Mouse (Mus musculus): Measurements from ENCODE around the gene Cyp4v3.

The Cyp4v3 gene

DNA sequence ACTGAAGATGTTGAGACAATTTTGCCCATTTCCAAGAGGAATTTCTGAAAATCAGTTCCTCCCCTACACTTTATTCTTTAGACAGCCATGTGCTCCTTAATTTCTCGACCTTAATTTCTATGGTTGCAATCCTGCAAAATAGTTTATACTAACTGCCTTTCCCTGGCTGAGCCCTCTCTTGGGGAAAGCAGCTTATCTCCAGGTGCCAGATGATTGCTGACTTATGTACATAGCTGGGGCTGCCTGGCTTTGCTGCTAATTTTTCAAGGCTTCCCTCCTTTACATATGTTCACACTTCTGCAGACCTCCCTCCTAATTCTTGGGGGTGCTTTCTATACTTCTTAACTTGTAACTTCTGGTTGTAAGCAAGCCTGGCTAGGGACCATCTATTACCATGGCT is 12.1 kb downstream of the Cyp4v3 start:
- DNase-seq (ENCODE audit: low spot score in 2 of 2), result no peak

DNA sequence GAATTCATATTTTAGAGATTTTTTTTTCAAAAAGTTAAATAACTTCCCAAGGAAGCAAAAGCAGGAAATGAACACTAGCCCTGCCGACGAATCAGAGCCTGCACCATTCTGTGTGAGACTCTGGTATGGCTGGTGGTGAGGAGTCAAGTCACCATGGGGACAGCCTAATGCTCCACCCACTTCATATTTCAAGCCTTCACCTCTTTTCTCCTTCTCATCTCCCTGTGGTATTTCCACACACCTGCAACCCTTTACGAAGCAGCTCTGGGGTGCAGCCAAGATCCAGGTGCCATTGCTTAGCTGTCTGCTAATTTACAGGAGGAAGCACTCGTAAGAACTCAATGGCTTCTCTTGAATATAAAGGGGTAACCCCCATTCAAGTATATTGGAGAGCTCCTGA is 22.0 kb downstream of the Cyp4v3 start:
- DNase-seq (ENCODE audit: low spot score in 2 of 2), result no peak

DNA sequence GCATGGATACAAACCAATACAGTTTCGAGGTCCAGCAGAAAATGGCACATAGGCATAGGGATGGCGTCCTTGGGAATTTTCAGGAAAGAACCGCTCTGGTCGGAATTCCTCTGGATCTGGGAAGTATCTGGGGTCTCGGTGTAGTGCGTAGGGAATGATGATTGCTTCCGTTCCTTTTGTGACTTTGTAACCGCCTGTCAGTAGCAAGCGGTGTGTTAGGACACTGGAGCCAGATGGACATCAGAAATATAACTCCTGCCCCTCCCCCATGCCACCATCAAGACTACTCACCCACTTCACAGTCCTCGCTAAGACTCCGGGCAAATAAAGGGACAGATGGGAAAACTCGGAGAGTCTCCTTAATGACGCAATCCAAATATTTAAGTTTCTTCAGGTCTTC is 24.6 kb downstream of the Cyp4v3 start, which contains the start of gene Gm45753:
TSS of gene Gm45753 (minus strand) at position 101 of the 400 bp plus-strand sequence.
- no peak for DNase-seq (ENCODE audit: low spot score in 2 of 2)

DNA sequence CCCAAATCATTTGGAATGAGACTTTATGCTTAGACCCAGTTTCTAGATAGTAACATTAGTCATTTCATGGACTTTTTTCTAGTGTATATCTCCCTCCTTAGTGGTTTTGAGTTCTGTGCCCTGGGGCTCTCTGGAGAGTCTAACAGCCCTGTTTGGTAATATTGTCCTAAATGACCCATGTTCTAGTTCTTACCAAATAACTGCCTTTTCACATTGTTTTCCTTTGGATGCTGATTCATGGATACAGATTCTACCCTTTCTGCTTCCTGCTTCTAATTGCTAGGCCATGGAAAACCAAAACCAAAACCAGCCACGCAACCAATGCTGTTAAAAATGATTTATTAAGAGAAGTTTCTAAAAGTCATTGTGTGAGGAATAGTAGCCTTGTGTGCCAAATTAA is 27.5 kb downstream of the Cyp4v3 start:
- DNase-seq (ENCODE audit: low spot score in 2 of 2), result no peak

DNA sequence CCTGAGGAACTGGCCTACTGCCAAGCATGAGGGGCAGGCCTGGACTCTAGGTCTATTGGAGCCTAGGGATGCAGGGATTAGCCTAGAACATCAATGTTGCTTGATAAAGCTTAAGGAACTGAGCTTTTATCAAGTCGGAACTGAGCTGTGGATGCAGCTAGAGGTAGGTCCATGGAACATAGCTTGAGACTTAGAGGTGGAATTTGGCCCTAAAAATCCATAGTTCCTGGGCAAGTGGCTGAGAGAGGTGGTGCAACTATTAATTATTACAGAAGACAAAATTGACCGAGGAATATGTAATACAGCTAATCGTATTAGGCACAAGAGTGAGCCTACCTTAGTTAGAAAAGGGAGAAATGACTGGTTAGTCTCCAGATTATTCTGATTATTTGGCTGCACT is 28.7 kb downstream of the Cyp4v3 start:
- no peak for DNase-seq (ENCODE audit: low spot score in 2 of 2)

DNA sequence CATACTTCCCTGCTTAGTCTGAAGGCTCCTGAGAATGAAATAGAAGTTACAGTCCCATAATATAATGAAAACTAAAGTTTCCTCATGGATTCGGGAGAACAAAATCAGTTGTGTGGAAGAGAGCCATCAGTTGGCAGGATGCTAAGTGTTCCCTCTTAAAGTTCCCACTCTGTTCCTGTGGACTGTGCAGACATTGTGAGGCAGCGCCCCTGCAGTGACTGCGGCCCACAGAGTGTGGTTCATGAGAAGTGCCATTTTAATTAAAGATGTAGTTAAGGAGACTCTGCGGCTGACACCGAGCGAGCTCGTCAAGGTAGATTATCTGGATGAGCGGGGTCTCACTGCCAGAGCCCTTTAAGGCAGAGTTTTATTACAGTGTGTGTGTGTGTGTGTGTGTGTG is 30.6 kb downstream of the Cyp4v3 start:
- DNase-seq (ENCODE audit: low spot score in 2 of 2), result no peak

DNA sequence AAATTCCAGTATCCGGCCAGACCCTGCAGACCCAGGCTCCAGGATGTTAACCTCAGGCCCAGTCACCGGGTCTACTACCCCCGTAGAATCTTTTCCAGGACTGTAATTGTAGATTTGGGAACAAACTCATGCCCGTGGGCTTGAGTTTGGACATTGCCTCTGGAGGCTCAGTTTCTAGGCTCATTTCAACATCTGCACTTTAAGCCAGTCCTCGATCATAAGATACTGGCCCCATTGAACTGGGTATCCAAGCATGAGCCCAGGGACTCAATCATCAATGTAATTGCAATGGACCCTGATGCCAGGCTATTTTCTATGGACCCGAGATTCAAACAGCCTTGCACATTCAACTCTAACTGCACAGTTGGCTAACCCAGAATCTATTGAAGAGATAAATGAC is 37.7 kb downstream of the Cyp4v3 start:
- no peak for DNase-seq (ENCODE audit: low spot score in 2 of 2)

DNA sequence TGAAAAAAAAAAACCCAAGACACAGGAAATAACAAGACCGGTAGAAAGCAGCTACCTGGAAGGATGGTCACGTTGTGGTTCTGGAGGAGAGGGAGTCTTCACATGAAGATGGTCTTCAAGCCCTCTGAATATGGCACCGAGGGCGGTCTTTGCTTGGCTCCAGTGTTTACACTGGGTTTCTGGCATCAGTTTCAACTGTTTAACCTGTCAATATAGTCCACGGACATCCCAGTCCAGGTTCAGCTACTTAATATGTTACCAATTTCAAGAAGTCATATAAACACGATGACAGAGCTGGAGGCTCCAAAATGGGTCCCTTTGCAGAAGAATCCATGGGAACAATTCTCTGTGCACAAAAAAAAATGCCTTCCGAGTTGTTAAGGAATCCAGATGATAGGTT is 38.3 kb downstream of the Cyp4v3 start, which contains the start of gene Klkb1:
TSS of gene Klkb1 (minus strand) at position 173 of the 400 bp plus-strand sequence.
- no peak for DNase-seq (ENCODE audit: low spot score in 2 of 2)

DNA sequence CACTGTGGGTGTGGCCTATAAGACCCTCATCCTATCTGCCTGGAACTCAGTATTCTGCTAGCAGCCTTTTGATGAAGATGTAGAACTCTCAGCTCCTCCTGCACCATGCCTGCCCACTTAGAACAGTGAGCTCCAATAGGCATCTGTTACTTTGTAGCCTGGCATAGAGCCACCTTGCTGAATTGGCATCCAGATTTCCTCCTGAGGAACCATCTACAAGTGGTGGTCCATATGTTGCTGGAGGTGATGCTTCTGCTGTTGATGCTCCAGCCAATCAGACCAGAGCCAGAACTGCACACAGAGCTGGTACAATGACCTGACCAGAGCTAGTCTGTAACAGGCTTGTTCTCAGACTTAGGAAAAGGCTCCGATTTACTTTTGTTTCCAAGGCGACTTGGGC is 41.2 kb downstream of the Cyp4v3 start:
- DNase-seq (ENCODE audit: low spot score in 2 of 2), result peak in 1 of 2 experiments; percentile 45

DNA sequence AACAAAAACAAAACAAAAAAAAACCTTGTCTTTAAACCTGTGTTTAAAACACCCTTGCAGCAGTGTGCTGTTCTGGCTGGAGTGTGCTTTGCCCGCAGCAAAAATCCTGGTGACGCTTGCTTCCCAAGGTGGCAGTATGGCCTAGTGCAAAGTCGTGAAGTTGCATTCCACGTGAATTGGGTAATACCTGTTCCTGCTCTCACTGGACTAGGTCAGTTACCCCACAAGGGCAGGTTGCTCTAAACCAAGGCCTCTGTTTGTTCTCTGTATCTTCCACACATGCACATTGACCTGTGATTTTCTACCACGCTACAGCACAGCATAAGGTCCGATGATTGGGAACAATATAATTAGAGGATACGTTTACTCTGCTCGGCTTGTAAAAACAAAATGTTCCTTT is 51.4 kb downstream of the Cyp4v3 start:
- DNase-seq (ENCODE audit: low spot score in 2 of 2), result no peak

DNA sequence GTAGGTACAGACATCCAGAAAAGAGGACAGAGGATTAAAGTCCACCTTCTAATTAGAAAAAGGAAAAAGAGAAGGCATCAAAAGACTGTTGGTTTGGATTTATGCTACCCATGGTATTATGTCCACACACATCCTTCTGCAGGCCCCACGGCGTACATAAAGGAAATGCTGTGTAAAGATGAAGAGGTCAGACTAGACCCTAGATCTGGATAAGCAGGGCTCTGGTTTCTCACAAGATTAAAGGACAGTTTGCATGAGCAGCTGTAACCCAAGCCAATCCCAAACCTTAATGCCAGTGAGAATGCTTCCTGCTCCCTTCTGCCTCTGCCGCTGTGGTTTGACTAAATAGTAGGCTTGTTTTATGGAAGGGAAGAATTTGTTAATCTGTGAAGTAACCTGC is 55.6 kb downstream of the Cyp4v3 start:
- DNase-seq (ENCODE audit: low spot score in 2 of 2), result no peak

DNA sequence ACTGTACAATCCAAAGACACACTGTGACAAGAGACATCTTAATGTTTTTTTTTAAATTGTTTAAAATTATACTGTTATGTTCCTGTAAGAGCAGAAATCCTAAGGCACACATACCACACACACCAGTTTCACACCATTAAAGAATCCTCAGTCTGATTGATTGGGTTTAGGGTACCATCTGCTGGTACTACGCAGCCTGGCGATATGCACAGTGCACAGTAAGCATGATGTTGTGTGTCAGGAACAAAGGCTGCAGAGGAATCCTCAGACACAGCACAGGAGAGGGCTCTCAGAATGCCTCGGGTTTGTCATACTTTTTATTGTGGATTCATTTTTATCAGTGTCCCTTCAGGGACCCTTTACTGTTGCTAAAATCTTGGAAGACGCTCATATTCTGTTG is 58.7 kb downstream of the Cyp4v3 start:
- DNase-seq (ENCODE audit: low spot score in 2 of 2), result no peak

DNA sequence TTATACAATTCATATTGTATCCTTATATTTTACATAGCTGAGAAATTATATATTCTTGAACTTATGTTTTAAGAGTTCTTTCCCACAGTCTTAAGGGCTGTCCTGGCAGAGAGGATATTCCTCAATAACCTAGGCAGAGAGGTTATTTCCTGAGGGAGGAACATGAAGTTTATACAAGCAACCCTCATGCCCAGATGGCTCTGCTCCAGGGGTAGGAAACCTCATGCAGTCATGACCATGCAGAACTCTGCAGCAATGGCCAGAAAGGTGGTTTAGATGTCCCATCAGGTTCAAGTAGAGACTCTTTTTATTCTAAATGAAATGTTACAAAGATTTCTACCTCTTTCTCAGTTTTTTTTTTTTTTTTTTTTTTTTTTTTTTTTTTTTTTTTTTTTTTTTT is 64.0 kb downstream of the Cyp4v3 start:
- DNase-seq (ENCODE audit: low spot score in 2 of 2), result no peak

DNA sequence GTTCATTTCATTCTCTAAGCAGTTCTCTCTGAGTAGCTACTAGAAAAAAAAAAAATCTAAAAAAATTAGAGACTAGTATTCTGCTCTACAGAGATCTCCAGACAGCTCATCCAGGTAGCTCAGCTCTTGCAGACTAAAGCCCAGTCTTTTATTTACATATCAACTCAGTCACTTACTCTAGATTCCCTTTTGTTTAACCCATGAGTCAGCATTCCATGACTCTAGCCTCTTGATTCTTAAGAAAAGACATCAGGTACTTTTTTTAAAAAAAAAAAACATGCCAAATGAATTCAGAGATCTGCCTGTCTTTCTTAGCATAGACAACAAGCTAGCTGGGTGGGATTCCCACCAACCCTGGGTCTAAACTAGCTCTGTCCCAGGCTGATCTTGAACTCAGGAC is 64.5 kb downstream of the Cyp4v3 start:
- DNase-seq (ENCODE audit: low spot score in 2 of 2), result no peak

DNA sequence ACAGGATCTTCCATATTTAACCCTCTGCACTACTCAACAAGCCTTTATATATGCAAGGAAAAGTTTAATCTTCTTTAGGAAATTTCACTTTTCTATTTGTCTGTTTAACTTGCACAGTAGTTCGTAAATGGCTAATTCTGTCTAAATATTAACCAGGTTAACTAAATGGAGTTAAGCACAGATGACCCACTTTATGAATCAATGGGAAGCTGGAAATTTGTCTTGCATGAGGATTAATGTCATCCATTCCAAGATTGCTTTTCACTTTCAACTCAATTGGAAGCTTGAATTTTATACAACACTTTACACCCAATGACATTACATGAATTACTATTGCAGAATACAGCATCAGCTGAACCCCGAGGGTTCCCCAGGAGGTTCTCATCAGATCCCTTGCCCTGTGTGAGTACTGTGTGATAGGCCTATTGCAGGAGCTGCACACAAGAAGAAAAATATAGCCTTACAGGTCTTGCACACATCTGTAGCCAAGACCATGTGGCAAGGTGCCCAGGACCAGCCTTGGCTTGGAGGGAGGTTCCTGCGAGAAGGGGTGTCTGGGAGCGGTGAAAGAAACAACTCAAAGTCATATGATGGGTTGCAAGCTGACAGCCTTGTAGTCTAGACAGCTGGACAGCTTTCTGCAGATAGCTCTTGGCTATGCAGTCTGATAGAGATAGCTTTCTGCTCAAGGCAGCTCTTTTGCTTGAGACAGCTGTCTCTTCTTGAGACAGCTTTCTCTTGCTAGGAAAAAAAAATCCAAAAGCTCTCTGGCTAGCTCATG is 65.2 kb downstream of the Cyp4v3 start:
- DNase-seq (ENCODE audit: low spot score in 2 of 2), result no peak

DNA sequence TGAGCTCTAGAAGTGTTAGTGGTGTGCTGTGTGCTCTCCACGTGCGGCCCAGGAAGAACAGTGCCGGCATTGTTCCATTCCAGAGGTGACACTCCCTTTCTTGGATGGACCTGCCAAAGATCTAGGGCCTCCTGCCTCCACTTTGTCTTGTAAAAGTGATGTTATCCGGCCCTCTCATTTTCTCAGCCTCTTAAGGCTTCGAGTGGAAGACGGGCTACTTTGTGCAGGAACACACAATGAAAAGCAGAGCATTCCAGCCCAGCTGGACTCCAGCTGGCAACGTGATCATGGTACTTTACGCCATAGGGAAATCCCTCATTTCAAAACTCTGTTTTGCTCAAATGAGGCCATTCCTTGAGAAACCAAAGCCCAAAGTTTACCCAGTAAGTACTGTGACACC is 66.0 kb downstream of the Cyp4v3 start:
- DNase-seq (ENCODE audit: low spot score in 2 of 2), result no peak

DNA sequence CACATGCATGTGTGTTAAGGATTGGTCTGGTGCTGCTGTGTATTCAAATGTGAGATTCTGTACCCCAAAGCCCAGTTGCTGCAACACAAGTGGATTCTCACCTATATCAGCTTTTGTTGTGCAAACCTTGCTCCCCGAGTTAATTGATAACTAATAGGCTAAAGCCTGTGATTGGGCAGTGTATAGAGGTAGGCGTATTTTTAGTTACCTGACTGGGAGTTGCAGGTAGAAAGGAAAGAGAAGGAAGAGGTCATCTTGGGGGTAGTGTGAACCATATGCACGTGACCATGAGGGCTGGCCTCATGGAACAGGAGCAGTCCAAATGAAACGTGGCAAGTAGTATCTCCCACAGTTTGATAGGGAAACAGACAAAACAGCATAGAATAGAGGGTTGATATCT is 68.1 kb downstream of the Cyp4v3 start:
- no peak for DNase-seq (ENCODE audit: low spot score in 2 of 2)

DNA sequence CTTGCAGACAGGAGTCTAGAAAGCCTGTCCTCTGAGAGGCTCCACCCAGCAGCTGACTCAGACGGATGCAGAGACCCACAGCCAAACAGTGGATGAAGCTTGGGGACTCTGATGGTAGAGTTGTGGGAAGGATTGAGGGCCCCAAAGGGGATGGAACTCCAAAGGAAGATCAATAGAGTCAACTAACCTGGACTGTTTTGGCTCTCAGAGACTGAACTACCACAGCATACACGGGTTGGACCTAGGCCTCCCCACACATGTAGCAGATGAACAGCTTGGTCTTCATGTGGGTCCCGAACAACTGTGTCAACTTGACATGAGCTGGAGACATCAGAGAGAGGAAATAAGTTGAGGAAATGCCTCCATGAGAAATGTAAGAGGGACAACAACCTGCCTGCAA is 70.2 kb downstream of the Cyp4v3 start:
- DNase-seq (ENCODE audit: low spot score in 2 of 2), result no peak

DNA sequence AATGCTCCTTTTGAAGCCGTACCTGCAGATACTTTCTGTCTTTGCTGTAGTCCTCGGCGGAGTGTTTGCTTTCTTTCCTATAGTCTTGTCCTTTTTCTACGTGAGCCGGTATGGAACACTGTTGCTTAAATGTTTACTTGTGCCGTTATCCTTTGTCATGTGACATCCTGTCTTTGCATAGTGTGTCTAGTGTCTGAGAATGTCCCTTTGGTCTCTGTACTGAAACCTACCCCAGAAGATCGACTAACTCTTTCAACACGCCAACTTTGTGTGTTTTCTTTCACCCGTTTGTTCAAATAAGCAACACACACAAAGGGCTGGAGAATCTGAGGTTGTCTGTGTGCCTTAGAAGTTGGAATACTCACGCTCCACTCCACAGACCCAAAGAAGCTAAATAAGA is 71.1 kb downstream of the Cyp4v3 start, which contains the start of gene F11:
TSS of gene F11 (minus strand) at position 112 of the 400 bp plus-strand sequence.
- DNase-seq (ENCODE audit: low spot score in 2 of 2), result no peak

DNA sequence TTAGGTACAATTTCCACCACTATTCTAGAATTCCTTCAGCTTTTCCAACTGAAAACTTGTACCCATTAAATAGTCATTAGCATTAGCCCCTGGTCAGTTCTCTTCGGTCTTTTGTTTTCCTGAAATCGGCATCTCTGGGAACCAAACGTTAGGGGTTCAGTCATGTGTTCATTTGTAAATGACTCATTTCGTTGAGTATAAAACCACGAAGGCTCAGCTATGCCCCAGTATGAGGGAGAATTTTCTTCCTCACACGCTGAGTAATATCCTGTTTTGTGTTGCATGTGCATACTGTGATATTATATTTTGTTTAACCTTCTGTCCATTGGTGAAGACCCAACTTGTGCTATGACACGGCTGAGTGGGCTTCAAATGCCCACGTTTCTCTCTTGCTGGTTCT is 74.6 kb downstream of the Cyp4v3 start:
- DNase-seq (ENCODE audit: low spot score in 2 of 2), result no peak

DNA sequence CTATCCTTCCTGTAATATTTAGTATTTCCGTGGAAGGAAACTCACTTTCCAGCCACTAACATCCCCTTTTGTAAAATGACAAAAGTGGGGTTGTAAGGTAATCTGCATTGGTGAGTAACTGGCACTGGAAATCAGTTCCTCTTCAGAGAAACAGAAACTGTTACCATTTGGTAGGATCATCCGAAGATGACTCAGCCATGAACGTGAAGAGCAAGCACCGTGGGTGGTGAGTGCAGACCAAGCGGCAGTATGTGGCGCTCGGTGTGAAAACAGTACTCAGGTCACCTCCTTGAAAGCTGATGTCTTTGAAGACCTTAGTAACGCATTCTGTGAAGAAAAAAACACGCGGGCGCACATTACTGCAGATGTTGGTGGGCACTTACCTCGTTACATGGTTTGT is 78.0 kb downstream of the Cyp4v3 start:
- no peak for DNase-seq (ENCODE audit: low spot score in 2 of 2)
